Mouse (Mus musculus) forebrain, embryonic 12.5 days (tissue): ENCODE data around the gene Rfx8. TPM values are rescaled to one million over a fixed set of nuclear protein-coding genes. Genes with fewer than 3 reads are reported as not detected.

Experiments
- ATAC-seq: fragments of 200-750 bp; cut with Nextera tagmentation; 2 replicates; pipeline ENCODE4 v1.8.0; 2017; ENCODE audit warnings: moderate TSS enrichment; ENCODE audit not compliant: low FRiP score
- H3K27ac ChIP-seq: fragments of 300-500 bp; sonication (generic); 2 replicates; pipeline ENCODE4 v1.5.1; 2016; ENCODE audit warnings: mild to moderate bottlenecking
- H3K27me3 ChIP-seq: fragments of 300-500 bp; sonication (generic); 2 replicates; pipeline ENCODE4 v1.6.1; 2016; ENCODE audit warnings: mild to moderate bottlenecking
- H3K36me3 ChIP-seq: fragments of 300-500 bp; sonication (generic); replicated peaks from 2 replicates; pipeline ENCODE4 v1.6.1; 2016; ENCODE audit warnings: mild to moderate bottlenecking
- H3K4me1 ChIP-seq: fragments of 300-500 bp; sonication (generic); 2 replicates; pipeline ENCODE4 v1.6.1; 2016
- H3K4me2 ChIP-seq: fragments of 300-500 bp; sonication (generic); 2 replicates; pipeline ENCODE4 v1.6.1; 2016; ENCODE audit warnings: mild to moderate bottlenecking, moderate library complexity
- H3K4me3 ChIP-seq: fragments of 300-500 bp; sonication (generic); replicated peaks from 2 replicates; pipeline ENCODE4 v1.5.1; 2016; ENCODE audit warnings: mild to moderate bottlenecking
- H3K9ac ChIP-seq: fragments of 300-500 bp; sonication (generic); 2 replicates; pipeline ENCODE4 v1.6.1; 2016; ENCODE audit warnings: mild to moderate bottlenecking
- H3K9me3 ChIP-seq: fragments of 300-500 bp; sonication (generic); 2 replicates; pipeline ENCODE4 v1.6.1; 2016
- WGBS: fragments of 180-500 bp; shearing (Covaris S2); methylation state at CpG from one replicate; pipeline ENCODE4 v1.1.7; 2016; 5-methylcytosine and 5-hydroxymethylcytosine counted together
- polyA plus RNA-seq: library from polyadenylated mRNA; unstranded; fragments of >200 nt; fragmentation: Nextera tagmentation; extraction: Ambion mirVana; gene quantifications from 2 replicates; pipeline ENCODE4 v1.2.1, GENCODE M21; 2016

Rfx8 gene
- polyA plus RNA-seq, 1 experiment from 2014 or later, result not detected

GRCm38 (mm10) chr1:39731543-39731942 is 10.7 kb upstream of the Rfx8 start:
- peaks cover 32% of the 10 kb centered on the region for H3K4me1 ChIP-seq
- WGBS, result 35% methylated on average over 9 of the region's 9 CpGs
- H3K36me3 ChIP-seq, result no peaks in the 10 kb centered on the region
- ATAC-seq, result no peak
- H3K9me3 ChIP-seq, result no peaks in the 10 kb centered on the region
- no peak overlapping the region for H3K27ac ChIP-seq
- H3K4me2 ChIP-seq, result no peak overlapping the region
- no peak overlapping the region for H3K9ac ChIP-seq
- H3K27me3 ChIP-seq, result peaks cover 51% of the 10 kb centered on the region
- H3K4me3 ChIP-seq, result no peak overlapping the region

- H3K36me3 ChIP-seq, result no peaks in the 10 kb centered on the region
- 7% methylated on average over 5 of the region's 5 CpGs for WGBS
- H3K27me3 ChIP-seq, result peaks cover 51% of the 10 kb centered on the region
- H3K27ac ChIP-seq, result 0 out of 2 replicates have a peak overlapping the region, but pooled peaks have one; percentile 8
- peaks cover 28% of the 10 kb centered on the region for H3K4me1 ChIP-seq
- no peak overlapping the region for H3K9ac ChIP-seq
- no peak overlapping the region for H3K4me3 ChIP-seq
- no peaks in the 10 kb centered on the region for H3K9me3 ChIP-seq
- no peak overlapping the region for H3K4me2 ChIP-seq
- ATAC-seq, result peak; percentile 75
Measured at GRCm38 (mm10) chr1:39730868-39731267, 10.1 kb upstream of the Rfx8 start.

DNA sequence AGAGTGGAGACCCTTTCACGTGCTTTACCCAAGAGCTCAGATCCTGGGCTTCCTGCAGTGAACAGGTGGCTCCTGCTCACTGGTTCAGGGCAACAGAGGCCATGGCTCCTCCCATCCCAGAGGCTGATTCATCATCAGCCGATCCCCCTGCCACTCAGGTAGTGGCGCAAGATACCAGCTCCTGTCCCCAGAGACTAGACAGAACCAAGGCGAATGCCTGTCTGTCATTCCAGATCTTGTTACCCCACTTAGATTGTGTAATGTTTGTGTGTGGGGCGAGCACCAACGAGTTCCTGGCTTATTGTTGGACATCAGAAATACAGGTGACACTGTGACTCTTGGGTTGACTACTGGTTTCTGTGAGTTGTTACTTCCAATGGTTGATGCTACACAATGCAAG is 9.1 kb upstream of the Rfx8 start:
- H3K27ac ChIP-seq, result no peak overlapping the region
- H3K27me3 ChIP-seq, result peaks cover 45% of the 10 kb centered on the region
- no peak overlapping the region for H3K4me3 ChIP-seq
- no peak for ATAC-seq
- WGBS, result 74% methylated on average over 6 of the region's 6 CpGs
- H3K4me1 ChIP-seq, result peaks cover 23% of the 10 kb centered on the region
- no peak overlapping the region for H3K9ac ChIP-seq
- no peaks in the 10 kb centered on the region for H3K36me3 ChIP-seq
- no peak overlapping the region for H3K4me2 ChIP-seq
- H3K9me3 ChIP-seq, result no peaks in the 10 kb centered on the region

DNA sequence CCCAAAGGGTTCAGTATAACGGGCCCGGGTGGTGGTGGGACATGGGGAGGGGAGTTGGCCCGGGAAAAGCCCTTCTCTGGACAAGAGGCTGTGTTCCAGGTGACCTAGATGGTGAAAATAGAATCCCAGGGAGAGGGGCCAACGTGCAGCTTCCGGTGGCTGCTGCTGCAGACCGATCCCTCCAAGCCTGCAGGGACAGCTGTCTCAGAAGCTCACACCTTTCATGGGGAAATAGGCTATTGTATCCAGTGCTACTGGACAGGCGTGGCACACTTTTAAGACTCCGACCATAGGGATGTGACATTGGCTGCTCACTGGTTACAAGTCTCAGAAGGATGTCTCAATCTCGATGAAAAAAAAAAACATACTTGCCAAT is 542 bp upstream of the Rfx8 start:
- H3K4me1 ChIP-seq, result peaks cover 10% of the 10 kb centered on the region
- ATAC-seq, result no peak
- peaks cover 12% of the 10 kb centered on the region for H3K27me3 ChIP-seq
- H3K4me2 ChIP-seq, result peak overlapping the region; percentile 80
- WGBS, result 23% methylated on average over 9 of the region's 9 CpGs
- no peaks in the 10 kb centered on the region for H3K36me3 ChIP-seq
- H3K4me3 ChIP-seq, result peak overlapping the region; percentile 57
- no peak overlapping the region for H3K27ac ChIP-seq
- peak overlapping the region; percentile 68; the same call in 1 of the 2 replicates for H3K9ac ChIP-seq
- no peaks in the 10 kb centered on the region for H3K9me3 ChIP-seq

GRCm38 (mm10) chr1:39720186-39720585 is 611 bp downstream of the Rfx8 start:
- Histone ChIP-seq H3K4me1 (peaks cover 10% of the 10 kb centered on the region), H3K9ac (peak overlapping the region; percentile 68; the same call in 1 of the 2 replicates), H3K4me2 (peak overlapping the region; percentile 80), H3K27me3 (peaks cover 12% of the 10 kb centered on the region), H3K4me3 (peak overlapping the region; percentile 57; the same call in 1 of the 2 replicates), H3K27ac (no peak overlapping the region), H3K36me3 (no peaks in the 10 kb centered on the region), H3K9me3 (no peaks in the 10 kb centered on the region)
- 33% methylated on average over 2 of the region's 2 CpGs for WGBS
- no peak for ATAC-seq

DNA sequence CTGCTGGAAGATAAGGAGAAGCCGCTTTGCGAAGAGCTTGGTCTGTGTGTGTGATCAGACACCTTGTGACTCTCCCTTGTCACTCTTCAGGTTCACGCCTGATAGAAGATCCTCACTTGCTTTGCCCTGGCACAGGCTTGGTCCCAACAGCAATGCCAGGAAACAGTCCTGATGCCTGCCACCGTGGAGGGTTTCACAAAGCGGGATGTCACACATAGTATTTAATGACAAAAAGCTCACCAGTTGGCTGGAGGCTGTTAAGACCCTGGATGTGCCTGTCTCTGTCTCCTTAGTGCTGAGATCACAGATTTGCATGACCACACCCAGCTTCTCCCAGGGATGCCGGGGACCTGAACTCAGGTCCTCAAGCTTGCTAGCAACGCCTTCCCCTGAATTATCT is 5.2 kb downstream of the Rfx8 start:
- H3K36me3 ChIP-seq, result no peaks in the 10 kb centered on the region
- H3K4me3 ChIP-seq, result no peak overlapping the region
- H3K27ac ChIP-seq, result no peak overlapping the region
- H3K4me1 ChIP-seq, result peaks cover 2% of the 10 kb centered on the region; the same call in 1 of the 2 replicates
- no peak for ATAC-seq
- H3K27me3 ChIP-seq, result peaks cover 12% of the 10 kb centered on the region
- WGBS, result 92% methylated on average over 7 of the region's 7 CpGs
- no peak overlapping the region for H3K9ac ChIP-seq
- no peak overlapping the region for H3K4me2 ChIP-seq
- H3K9me3 ChIP-seq, result no peaks in the 10 kb centered on the region

- no peak overlapping the region for H3K27ac ChIP-seq
- H3K4me1 ChIP-seq, result no peaks in the 10 kb centered on the region; the same call in 1 of the 2 replicates
- H3K36me3 ChIP-seq, result no peaks in the 10 kb centered on the region
- peaks cover 11% of the 10 kb centered on the region for H3K27me3 ChIP-seq
- no peak for ATAC-seq
- no peak overlapping the region for H3K9ac ChIP-seq
- WGBS, result 90% methylated on average over 3 of the region's 3 CpGs
- H3K9me3 ChIP-seq, result no peaks in the 10 kb centered on the region
- no peak overlapping the region for H3K4me3 ChIP-seq
- no peak overlapping the region for H3K4me2 ChIP-seq
Measured at GRCm38 (mm10) chr1:39714729-39715128, 6.1 kb downstream of the Rfx8 start.

DNA sequence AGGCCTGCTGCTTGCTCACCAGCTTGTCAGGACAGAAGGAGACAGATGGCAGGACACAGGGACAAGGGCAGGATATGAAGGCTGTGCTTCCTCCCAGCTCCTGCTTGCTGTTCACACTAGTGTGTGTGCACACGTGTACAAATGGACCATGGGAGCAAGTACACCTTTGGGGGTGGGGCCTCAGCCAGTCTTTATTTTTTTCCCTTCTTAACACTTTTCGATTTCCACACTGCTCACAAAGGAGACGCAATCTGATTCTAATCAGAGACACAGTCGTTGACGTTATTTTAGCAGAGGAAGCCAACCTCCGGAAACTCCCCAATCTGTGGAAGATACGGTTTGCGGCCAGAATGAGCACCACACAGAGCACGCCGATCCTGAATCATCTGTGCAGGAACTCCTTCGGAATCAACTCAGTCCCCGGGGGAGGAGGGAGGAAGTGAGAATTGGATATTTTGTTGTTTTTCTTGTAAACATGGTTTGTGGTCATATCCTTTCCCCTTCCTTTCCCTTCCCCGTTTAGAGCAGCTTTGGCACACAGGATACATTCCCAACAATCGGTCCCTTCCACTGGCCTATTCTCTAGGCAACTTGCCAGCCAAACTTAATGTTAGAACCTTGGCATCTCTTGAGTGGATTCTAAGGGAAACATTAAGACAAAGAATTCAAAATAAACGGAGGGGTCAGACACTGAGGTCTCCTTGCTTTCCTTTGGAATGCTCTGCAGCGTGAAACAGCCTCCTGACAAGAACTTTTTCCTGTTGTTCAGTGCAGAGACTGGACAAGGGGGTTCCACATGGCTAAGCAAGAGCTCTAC is 6.7 kb downstream of the Rfx8 start:
- peaks cover 5% of the 10 kb centered on the region; the same call in 1 of the 2 replicates for H3K27me3 ChIP-seq
- no peak overlapping the region for H3K9ac ChIP-seq
- no peak overlapping the region for H3K27ac ChIP-seq
- H3K36me3 ChIP-seq, result no peaks in the 10 kb centered on the region
- no peak overlapping the region for H3K4me2 ChIP-seq
- H3K4me3 ChIP-seq, result no peak overlapping the region
- WGBS, result 83% methylated on average over 16 of the region's 16 CpGs
- H3K4me1 ChIP-seq, result no peaks in the 10 kb centered on the region; the same call in 1 of the 2 replicates
- H3K9me3 ChIP-seq, result no peaks in the 10 kb centered on the region
- ATAC-seq, result no peak

DNA sequence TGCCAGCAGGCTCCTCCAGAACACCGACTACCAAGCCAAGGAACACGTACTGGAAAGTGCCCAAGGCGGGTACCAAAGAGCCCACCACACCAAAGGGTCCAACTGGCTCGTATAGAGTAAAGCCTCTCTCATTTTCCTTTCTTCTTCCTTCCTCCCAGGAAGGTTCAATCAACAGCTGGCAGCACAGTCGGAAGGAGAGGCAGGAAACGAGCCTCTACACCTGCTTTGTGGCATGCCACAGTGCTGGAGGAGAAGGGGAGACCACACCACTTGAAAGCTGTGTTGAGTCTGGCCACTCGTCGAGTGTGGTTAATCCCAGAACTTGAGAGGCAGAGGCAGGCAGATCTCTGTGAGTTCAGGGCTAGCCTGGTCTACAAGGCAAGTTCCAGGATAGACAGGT is 7.5 kb downstream of the Rfx8 start:
- no peak for ATAC-seq
- Histone ChIP-seq H3K27ac (no peak overlapping the region), H3K4me1 (no peaks in the 10 kb centered on the region; the same call in 1 of the 2 replicates), H3K4me3 (no peak overlapping the region), H3K36me3 (no peaks in the 10 kb centered on the region), H3K9me3 (no peaks in the 10 kb centered on the region), H3K4me2 (no peak overlapping the region), H3K27me3 (no peaks in the 10 kb centered on the region), H3K9ac (no peak overlapping the region)
- WGBS, result 91% methylated on average over 8 of the region's 8 CpGs

DNA sequence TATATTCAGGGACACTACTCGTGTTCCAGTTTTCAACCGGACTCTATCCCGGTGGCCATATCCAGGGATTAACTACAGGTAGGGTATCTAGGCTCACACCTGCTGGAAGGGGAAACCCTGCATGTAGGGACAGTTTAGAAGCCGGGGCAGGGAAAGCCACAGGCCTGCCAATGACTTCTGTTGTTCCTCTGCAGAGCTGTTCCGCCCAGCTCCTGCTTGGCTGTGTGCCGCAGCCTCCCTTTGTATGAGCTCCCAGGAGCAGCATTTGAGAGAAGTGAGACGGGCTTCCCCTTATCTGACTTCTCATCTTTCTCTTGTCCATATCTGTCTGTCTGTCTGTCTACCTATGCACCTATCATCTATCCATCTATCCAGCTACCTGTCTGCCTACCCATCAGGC is 8.5 kb downstream of the Rfx8 start:
- no peaks in the 10 kb centered on the region for H3K9me3 ChIP-seq
- WGBS, result 94% methylated on average over 7 of the region's 7 CpGs

DNA sequence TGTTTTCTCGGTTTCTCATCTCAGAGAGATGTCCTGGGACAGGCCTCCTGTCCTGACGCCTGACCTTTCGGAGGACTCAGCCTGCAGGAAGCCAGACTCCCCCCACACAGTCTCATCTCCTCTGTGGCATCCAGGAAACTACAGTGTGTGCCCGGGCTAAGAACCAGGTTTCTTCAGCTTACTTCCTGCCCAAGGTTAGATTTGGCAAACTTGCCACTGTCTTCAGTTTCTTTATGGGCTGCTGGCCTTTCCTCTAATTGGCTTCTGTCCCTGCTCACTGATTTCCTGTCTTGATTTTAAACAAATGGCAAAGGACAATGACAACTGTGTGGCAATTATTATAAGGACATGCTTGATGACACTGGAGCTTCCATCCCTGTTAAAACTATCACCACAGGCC is 10.2 kb downstream of the Rfx8 start:
- WGBS, result 82% methylated on average over 4 of the region's 4 CpGs
- Histone ChIP-seq H3K9me3 (no peaks in the 10 kb centered on the region), H3K4me3 (no peak overlapping the region), H3K4me2 (no peak overlapping the region), H3K4me1 (no peaks in the 10 kb centered on the region; the same call in 1 of the 2 replicates), H3K9ac (no peak overlapping the region), H3K27me3 (no peaks in the 10 kb centered on the region), H3K27ac (no peak overlapping the region), H3K36me3 (no peaks in the 10 kb centered on the region)
- no peak for ATAC-seq

More for the DNA sequence above, 8.5 kb downstream of the Rfx8 start:
- no peaks in the 10 kb centered on the region; the same call in 1 of the 2 replicates for H3K4me1 ChIP-seq
- no peak for ATAC-seq
- H3K4me3 ChIP-seq, result no peak overlapping the region
- no peaks in the 10 kb centered on the region for H3K36me3 ChIP-seq
- H3K27me3 ChIP-seq, result no peaks in the 10 kb centered on the region
- no peak overlapping the region for H3K9ac ChIP-seq
- H3K27ac ChIP-seq, result no peak overlapping the region
- no peak overlapping the region for H3K4me2 ChIP-seq

DNA sequence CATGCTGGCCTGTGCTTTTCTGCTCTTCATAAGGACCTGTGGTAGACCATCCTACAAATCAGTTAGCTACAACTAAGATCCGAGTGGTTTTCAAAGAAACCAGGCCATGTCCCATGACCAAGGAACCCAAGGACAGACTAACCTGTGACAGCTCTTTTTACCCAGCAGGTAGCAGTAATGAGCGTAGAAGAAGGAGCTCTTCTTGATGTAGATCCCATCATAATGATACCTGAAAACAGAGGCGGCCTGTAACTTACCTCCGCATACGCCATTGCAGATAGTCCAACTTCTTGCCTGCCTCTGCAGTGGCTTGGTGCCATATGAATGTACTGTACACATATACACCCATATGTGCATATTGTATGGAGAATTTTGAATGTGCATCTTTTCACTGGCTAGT is 10.8 kb downstream of the Rfx8 start:
- H3K4me3 ChIP-seq, result no peak overlapping the region
- ATAC-seq, result no peak

GRCm38 (mm10) chr1:39708778-39709177 is 12.0 kb downstream of the Rfx8 start:
- no peak for ATAC-seq

More for the DNA sequence above, 10.8 kb downstream of the Rfx8 start:
- H3K36me3 ChIP-seq, result no peaks in the 10 kb centered on the region
- no peaks in the 10 kb centered on the region for H3K4me1 ChIP-seq
- H3K27me3 ChIP-seq, result no peaks in the 10 kb centered on the region
- no peak overlapping the region for H3K27ac ChIP-seq
- H3K4me2 ChIP-seq, result no peak overlapping the region
- H3K9ac ChIP-seq, result no peak overlapping the region
- 90% methylated on average over 5 of the region's 5 CpGs for WGBS
- no peaks in the 10 kb centered on the region for H3K9me3 ChIP-seq

More at GRCm38 (mm10) chr1:39708778-39709177, 12.0 kb downstream of the Rfx8 start:
- WGBS, result 95% methylated on average over 5 of the region's 5 CpGs
- no peak overlapping the region for H3K9ac ChIP-seq
- H3K27ac ChIP-seq, result no peak overlapping the region
- H3K4me3 ChIP-seq, result no peak overlapping the region
- H3K4me2 ChIP-seq, result no peak overlapping the region
- H3K4me1 ChIP-seq, result no peaks in the 10 kb centered on the region
- H3K36me3 ChIP-seq, result no peaks in the 10 kb centered on the region
- no peaks in the 10 kb centered on the region for H3K27me3 ChIP-seq
- no peaks in the 10 kb centered on the region for H3K9me3 ChIP-seq
